Mouse (Mus musculus) bone marrow macrophage, adult 2 months (primary cell): ENCODE measurements around the gene Gtpbp1. TPM values are rescaled to one million over a fixed set of nuclear protein-coding genes. Genes with fewer than 3 reads are reported as not detected.

Experiments used
- H3K27ac ChIP-seq: 2 replicates; pipeline ENCODE4 v1.5.1; 2012; ENCODE audit warnings: low read depth, low read length; ENCODE audit not compliant: insufficient read depth
- H3K4me1 ChIP-seq: 2 replicates; pipeline ENCODE4 v1.6.1; 2012; ENCODE audit warnings: low read length; ENCODE audit not compliant: control insufficient read depth, insufficient read depth
- H3K4me3 ChIP-seq: 2 replicates; pipeline ENCODE4 v1.5.1; 2012; ENCODE audit warnings: mild to moderate bottlenecking, low read length, moderate library complexity; ENCODE audit not compliant: insufficient read depth
- CTCF ChIP-seq: IDR thresholded peaks from 2 replicates; pipeline ENCODE4 v1.5.1; 2012; ENCODE audit warnings: low read depth, mild to moderate bottlenecking, low read length, moderate library complexity
- POLR2A ChIP-seq: IDR thresholded peaks from 2 replicates; pipeline ENCODE4 v1.6.1; 2012; ENCODE audit warnings: mild to moderate bottlenecking, low read depth, low read length, borderline replicate concordance
- polyA plus RNA-seq: library from polyadenylated mRNA; stranded (reverse); fragments of >200 nt; gene quantifications from 2 replicates; pipeline ENCODE4 v1.2.4, GENCODE M21; 2012; ENCODE audit not compliant: missing spikeins, insufficient read depth, insufficient read length

Gtpbp1 gene
- polyA plus RNA-seq, 1 experiment: 32.7 TPM

DNA sequence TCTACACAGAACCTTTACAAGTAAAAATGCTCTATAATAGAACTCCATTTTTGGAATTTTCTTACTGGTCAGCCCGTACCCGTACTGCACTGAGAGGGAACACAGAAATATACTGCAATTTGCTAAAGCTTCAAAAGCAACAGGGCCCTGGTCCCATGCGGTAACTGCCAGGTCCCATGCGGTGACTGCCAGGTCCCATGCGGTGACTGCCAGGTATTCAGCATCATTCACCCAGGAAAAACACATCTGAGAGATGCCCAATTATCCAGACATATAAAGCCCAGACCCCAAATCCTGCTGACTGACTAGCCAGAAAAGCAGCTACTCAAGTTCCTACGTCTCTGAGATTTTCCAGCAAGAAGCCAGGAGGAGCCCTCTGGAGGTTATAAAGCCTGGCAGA, 6.0 kb upstream of the Gtpbp1 start:
- Histone ChIP-seq H3K4me1 (peaks cover 37% of the 10 kb centered on the region), H3K4me3 (peak overlapping the region; percentile 99), H3K27ac (no peak overlapping the region)
- TF ChIP-seq POLR2A (no peak), CTCF (no peak)

DNA sequence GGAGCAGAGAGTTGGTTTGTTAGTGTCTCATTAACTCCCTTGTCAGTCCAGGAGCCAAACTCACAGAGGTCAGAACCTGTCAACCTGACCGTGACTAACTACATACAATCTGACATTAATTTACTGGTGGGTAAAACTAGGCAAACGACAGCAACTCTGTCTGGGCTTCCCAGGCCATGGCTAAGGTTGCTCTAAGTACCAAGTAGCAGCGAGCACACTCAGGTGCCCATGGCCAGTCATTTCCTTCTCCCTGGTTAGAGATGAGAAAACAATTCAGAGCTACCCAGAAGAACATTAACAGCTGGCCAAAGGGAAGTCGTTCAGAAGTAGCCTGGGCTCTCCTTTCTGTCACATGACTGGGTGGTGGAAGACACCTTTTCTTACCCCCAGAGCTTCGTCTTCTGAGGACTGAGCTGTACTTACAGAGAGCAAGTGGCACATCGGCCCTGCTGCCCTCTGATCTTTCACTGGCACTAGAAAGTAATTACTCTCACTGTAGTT, 5.5 kb upstream of the Gtpbp1 start:
- Histone ChIP-seq H3K4me3 (peak overlapping the region; percentile 99), H3K27ac (0 out of 2 replicates have a peak overlapping the region, but pooled peaks have one; percentile 11), H3K4me1 (peaks cover 37% of the 10 kb centered on the region)
- no peak for TF ChIP-seq CTCF
- TF ChIP-seq POLR2A: no peak

DNA sequence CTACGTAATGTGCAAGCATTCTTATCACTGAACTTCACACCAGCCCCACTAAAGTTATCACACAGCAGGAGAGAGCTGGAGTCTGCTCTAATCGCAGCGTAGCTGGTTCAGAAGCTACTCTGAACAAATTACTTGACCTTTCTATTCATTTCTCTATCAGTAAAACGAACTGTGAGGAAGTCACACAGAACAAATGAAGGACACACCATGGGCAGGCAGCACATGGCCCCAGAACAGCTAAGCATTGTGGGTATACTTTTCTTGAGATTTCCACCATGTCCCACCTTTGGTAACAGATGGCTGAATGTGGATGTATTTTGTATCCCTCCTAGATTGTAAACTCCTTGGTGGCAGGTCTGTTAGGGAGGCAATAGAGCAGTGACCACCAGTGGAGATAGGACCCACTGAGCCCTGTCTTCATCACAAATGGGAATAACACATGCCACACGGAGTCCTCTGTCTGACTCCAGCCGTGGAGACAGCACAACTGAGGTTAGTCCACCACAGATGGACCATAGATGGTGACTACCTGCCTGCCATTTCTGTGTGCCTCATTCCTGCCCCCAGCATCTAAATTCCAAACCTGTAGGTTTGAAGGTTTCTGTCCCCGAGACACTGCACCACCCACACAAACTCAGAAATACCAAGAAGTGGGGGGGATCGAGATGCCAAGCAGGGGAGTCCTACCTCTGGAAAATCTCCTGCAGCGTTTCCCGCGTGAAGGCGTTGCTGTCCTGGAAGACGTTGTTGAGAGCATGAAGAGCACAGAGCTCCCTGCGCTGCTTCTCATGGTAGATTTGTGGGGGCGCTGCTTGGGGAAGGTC, 4.4 kb upstream of the Gtpbp1 start:
- TF ChIP-seq CTCF: no peak
- TF ChIP-seq POLR2A: no peak
- H3K4me1 ChIP-seq: peaks cover 34% of the 10 kb centered on the region
- peak overlapping the region; percentile 99 for H3K4me3 ChIP-seq
- 0 out of 2 replicates have a peak overlapping the region, but pooled peaks have one; percentile 27 for H3K27ac ChIP-seq

DNA sequence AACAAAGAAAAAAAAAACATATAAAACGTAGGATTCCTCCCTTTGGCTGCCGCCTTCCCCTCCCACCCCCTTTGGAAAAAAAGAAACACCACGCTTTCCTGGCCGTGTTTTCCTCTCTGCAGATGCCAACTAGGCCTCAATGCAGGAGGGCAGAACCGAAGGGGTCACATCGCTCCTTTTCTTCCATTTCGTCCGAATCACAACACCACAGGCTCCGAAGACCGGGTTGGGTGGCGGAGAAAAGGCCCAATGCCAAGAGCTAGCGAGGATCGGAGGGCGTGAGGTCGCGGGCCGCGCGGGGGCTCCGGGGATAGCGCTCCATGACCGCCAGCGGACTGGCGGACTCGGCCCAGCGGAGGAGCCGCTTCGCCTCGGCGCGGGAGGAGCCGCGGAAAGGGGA, 3.5 kb upstream of the Gtpbp1 start:
- peaks cover 33% of the 10 kb centered on the region for H3K4me1 ChIP-seq
- peak overlapping the region; percentile 62 for H3K27ac ChIP-seq
- TF ChIP-seq CTCF (no peak), POLR2A (no peak)
- peak overlapping the region; percentile 99 for H3K4me3 ChIP-seq

DNA sequence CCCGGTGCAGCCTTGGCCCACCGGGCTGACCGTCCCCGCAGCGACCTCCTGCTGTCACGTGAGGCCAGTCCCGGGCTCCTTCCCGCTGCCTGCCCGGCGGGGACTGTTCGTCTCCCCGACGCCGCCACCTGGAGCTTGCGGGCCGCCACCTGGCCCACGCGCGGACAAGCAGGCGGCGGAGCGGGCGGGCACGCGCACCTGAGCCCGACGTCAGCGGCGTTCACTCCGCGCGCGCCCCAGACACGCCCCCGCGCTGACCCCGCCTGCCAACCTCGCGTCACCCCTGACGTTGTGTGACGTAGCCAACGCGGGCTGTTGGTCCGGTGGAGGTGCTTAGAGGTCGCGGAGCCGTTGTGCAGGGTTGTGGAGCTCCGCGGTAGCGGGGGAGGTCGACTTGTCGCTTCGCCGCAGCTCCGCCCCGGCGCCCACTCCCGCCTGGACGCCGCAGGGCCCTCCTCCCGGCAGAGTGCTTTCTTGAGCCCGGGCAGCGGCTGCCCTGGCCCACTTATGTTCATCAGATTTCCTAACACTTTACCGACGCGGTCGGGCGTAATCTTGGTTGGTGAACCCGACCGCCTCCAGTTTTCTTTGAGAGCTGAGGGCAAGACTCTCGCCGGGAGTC, 2.9 kb upstream of the Gtpbp1 start, which contains the start of gene Josd1:
Gene Josd1, minus strand, starts transcription at position 274 of the 622 bp plus-strand sequence.
- peaks cover 32% of the 10 kb centered on the region for H3K4me1 ChIP-seq
- no peak for TF ChIP-seq CTCF
- no peak for TF ChIP-seq POLR2A
- H3K4me3 ChIP-seq: peak within 1 kb of the TSS; percentile 99
- peak within 1 kb of the TSS; percentile 62 for H3K27ac ChIP-seq

DNA sequence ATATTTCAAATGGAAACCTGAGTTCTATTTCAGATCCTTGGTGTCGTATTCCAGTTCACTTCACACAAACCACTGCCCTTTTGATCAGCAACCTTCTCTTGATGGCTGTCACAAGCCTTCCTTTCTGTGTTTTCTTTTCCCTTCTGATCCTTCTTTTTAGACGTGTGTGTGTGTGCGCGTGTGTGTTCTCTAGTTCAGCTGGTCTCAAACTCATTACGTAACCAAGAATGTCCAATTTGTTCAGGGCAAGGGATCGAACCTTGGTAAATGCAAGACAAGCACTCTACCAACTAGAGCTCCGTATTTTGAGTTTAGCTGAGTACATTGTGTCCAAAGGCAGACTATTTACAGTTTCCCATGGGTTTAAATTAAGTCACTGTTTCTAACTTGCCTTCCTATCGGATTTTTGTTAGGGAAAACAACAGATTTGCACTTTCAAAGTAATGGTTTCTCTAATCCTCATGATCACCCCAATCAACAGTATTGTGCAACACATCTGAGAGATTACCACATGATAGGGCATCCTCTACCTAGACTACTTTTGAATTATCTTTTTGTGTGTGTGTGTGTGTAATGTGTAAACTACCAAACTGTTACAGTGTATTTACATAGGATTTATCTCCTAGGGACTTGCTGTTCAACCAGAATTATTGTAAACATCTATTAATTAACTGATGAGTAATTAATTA, 2.2 kb upstream of the Gtpbp1 start:
- no peak for TF ChIP-seq CTCF
- TF ChIP-seq POLR2A: no peak
- Histone ChIP-seq H3K4me3 (peak overlapping the region; percentile 99), H3K4me1 (peaks cover 32% of the 10 kb centered on the region), H3K27ac (peak overlapping the region; percentile 62)

DNA sequence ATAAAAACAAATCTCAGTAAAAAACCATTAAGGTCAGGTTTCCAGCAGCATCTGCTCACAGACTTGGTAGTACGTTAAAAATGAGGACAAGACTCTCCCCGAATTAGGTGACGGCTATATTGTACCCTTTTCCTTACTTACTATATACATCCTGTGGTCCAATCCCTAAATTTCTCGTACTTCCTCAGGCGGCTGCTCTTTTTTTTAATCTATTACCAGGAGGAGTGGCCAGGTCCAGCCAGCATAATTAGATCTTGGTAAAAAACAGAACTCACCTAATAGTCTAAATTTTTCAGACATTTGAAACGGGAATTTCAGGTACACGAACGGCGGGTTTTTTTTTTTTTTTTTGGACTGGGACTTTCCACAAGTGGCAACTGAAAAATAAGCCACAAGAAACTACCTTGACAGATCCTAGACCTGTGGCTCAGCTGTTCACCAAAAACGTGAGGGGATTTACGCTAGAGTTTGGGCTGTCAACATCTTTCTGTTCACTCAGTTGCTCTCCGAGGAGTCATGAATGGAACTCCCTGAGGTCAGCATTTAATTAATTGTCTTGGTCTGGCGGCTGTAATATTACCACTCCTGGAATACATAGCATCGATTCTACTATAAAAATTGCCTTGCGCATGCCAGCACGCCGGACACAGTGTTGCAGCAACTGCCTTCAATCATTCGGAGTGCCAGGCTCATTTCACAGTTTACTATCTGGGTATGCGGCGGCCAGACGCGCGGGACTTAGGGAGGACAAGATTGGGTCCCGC, 801 bp upstream of the Gtpbp1 start:
- Histone ChIP-seq H3K4me3 (peak overlapping the region; percentile 50), H3K27ac (no peak overlapping the region), H3K4me1 (peaks cover 31% of the 10 kb centered on the region)
- TF ChIP-seq CTCF (no peak), POLR2A (no peak)

DNA sequence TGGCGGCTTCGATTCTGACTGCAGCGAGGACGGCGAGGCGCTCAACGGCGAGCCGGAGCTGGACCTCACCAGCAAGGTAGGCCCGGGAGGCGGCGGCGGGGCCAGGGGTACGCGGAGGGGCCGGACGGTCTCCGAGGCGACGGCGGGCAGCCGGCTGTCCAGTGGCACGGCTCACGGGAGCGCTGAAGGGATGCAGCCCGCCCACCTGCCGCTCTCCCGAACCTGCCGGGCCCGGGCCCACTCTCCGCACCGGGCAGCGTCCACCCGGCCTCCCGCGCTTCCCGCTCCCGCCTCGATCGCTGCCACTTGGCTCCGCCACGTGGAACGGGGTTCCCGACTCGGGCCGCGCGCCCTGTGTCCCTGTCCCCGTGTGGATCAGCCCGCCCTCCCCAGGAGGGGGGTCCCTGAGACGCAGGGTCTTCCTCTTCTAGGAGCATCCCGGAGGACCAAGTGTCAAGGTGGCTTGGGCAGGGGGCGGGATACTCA, 421 bp downstream of the Gtpbp1 start:
- Histone ChIP-seq H3K27ac (no peak overlapping the region), H3K4me1 (peaks cover 31% of the 10 kb centered on the region), H3K4me3 (peak overlapping the region; percentile 86)
- TF ChIP-seq POLR2A: no peak

DNA sequence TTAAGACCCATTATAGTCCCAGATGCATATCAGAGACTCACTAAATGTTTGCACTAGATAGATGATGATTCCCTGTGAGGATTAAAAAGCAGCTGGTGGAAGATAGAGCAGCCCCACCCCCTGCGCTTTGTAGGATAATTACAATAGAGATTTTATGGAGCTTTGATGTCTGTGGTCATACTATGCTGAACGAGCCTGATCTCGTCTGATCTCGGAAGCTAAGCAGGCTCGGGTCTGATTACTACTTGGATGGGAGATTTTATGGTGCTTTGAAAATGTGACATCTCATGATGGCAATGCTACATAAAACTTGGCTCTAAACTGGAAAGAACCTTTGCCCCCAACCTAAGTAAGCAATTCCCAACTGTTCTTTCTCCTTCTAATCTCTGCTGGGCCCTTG, 1.7 kb downstream of the Gtpbp1 start:
- Histone ChIP-seq H3K27ac (no peak overlapping the region), H3K4me1 (peaks cover 31% of the 10 kb centered on the region), H3K4me3 (no peak overlapping the region)
- no peak for TF ChIP-seq CTCF
- TF ChIP-seq POLR2A: no peak
